Mouse (Mus musculus) hindbrain, embryonic 14.5 days (tissue): ENCODE data around the gene Nmur1. TPM values are rescaled to one million over a fixed set of nuclear protein-coding genes. Genes with fewer than 3 reads are reported as not detected.

Experiments used
- ATAC-seq: fragments of 200-750 bp; cut with Nextera tagmentation; 2 replicates; pipeline ENCODE4 v1.8.0; 2017; ENCODE audit warnings: moderate number of reproducible peaks, mild to moderate bottlenecking, moderate TSS enrichment, moderate library complexity; ENCODE audit not compliant: low FRiP score
- DNase-seq: peaks from one replicate; pipeline ENCODE4 v3.0.0-alpha.2; 2015; ENCODE audit warnings: low spot score
- H3K27ac ChIP-seq: fragments of 300-500 bp; sonication (generic); 2 replicates; pipeline ENCODE4 v1.5.1; 2014; ENCODE audit warnings: mild to moderate bottlenecking, moderate library complexity
- H3K27me3 ChIP-seq: fragments of 300-500 bp; sonication (generic); 2 replicates; pipeline ENCODE4 v1.6.1; 2014; ENCODE audit warnings: mild to moderate bottlenecking, low read length, mixed read lengths; ENCODE audit not compliant: control insufficient read depth, insufficient read depth
- H3K36me3 ChIP-seq: fragments of 300-500 bp; sonication (generic); replicated peaks from 2 replicates; pipeline ENCODE4 v1.6.1; 2014; ENCODE audit not compliant: control insufficient read depth, insufficient read depth
- H3K4me1 ChIP-seq: fragments of 300-500 bp; sonication (generic); replicated peaks from 2 replicates; pipeline ENCODE4 v1.6.1; 2014; ENCODE audit warnings: antibody characterized with exemption, low read length, mixed read lengths; ENCODE audit not compliant: control insufficient read depth, insufficient read depth
- H3K4me2 ChIP-seq: fragments of 300-500 bp; sonication (generic); replicated peaks from 2 replicates; pipeline ENCODE4 v1.6.1; 2014; ENCODE audit warnings: mild to moderate bottlenecking, moderate library complexity
- H3K4me3 ChIP-seq: fragments of 300-500 bp; sonication (generic); replicated peaks from 2 replicates; pipeline ENCODE4 v1.5.1; 2014; ENCODE audit warnings: mild to moderate bottlenecking, low read length
- H3K9ac ChIP-seq: fragments of 300-500 bp; sonication (generic); 2 replicates; pipeline ENCODE4 v1.6.1; 2014
- H3K9me3 ChIP-seq: fragments of 300-500 bp; sonication (generic); 2 replicates; pipeline ENCODE4 v1.6.1; 2016; ENCODE audit warnings: low read length; ENCODE audit not compliant: control insufficient read depth
- WGBS: fragments of 180-500 bp; shearing (Covaris S2); extraction: QIAGEN DNeasy Blood & Tissue Kit; methylation state at CpG from one replicate; pipeline ENCODE4 v1.1.7; 2014; 5-methylcytosine and 5-hydroxymethylcytosine counted together
- polyA plus RNA-seq: library from polyadenylated mRNA; unstranded; fragments of >200 nt; fragmentation: Nextera tagmentation; extraction: Ambion mirVana; gene quantifications from 2 replicates; pipeline ENCODE4 v1.2.1, GENCODE M21; 2014

Gene Nmur1
- polyA plus RNA-seq, 1 experiment from 2014 or later: not detected

- no peaks in the 10 kb centered on the region for H3K36me3 ChIP-seq
- no peak overlapping the region for H3K4me2 ChIP-seq
- no peak overlapping the region for H3K4me3 ChIP-seq
- H3K4me1 ChIP-seq: no peaks in the 10 kb centered on the region
- no peaks in the 10 kb centered on the region for H3K27me3 ChIP-seq
- no peaks in the 10 kb centered on the region for H3K9me3 ChIP-seq
- no peak overlapping the region for H3K27ac ChIP-seq
- WGBS: 83% methylated on average over 4 of the region's 4 CpGs
- no peak overlapping the region for H3K9ac ChIP-seq
- ATAC-seq (no peak), DNase-seq (no peak)
Measured at GRCm38 (mm10) chr1:86406313-86406712, 19.7 kb downstream of the Nmur1 start.

GRCm38 (mm10) chr1:86404834-86405233 is 21.2 kb downstream of the Nmur1 start:
- Histone ChIP-seq H3K27ac (no peak overlapping the region), H3K4me2 (no peak overlapping the region), H3K9me3 (no peaks in the 10 kb centered on the region), H3K4me3 (no peak overlapping the region), H3K4me1 (no peaks in the 10 kb centered on the region), H3K9ac (no peak overlapping the region), H3K36me3 (no peaks in the 10 kb centered on the region), H3K27me3 (no peaks in the 10 kb centered on the region)
- no peak for DNase-seq
- 62% methylated on average over 5 of the region's 5 CpGs for WGBS
- no peak for ATAC-seq

- ATAC-seq (no peak), DNase-seq (no peak)
- Histone ChIP-seq H3K9me3 (no peaks in the 10 kb centered on the region), H3K4me3 (no peak overlapping the region), H3K27me3 (no peaks in the 10 kb centered on the region), H3K27ac (no peak overlapping the region), H3K9ac (no peak overlapping the region), H3K4me1 (no peaks in the 10 kb centered on the region), H3K36me3 (no peaks in the 10 kb centered on the region), H3K4me2 (no peak overlapping the region)
- WGBS: 78% methylated on average over 8 of the region's 8 CpGs
Measured at GRCm38 (mm10) chr1:86400096-86400754, 25.8 kb downstream of the Nmur1 start.

- DNase-seq: no peak
- H3K27ac ChIP-seq: no peak overlapping the region
- no peaks in the 10 kb centered on the region for H3K27me3 ChIP-seq
- no peak for ATAC-seq
- no peak overlapping the region for H3K4me3 ChIP-seq
- H3K4me2 ChIP-seq: no peak overlapping the region
- no peaks in the 10 kb centered on the region for H3K4me1 ChIP-seq
- H3K9me3 ChIP-seq: no peaks in the 10 kb centered on the region
- 90% methylated on average over 3 of the region's 3 CpGs for WGBS
- H3K36me3 ChIP-seq: no peaks in the 10 kb centered on the region
- H3K9ac ChIP-seq: no peak overlapping the region
Measured at GRCm38 (mm10) chr1:86399322-86399721, 26.7 kb downstream of the Nmur1 start.

- 80% methylated on average over 7 of the region's 7 CpGs for WGBS
- Histone ChIP-seq H3K36me3 (no peaks in the 10 kb centered on the region), H3K27me3 (no peaks in the 10 kb centered on the region), H3K4me3 (no peak overlapping the region), H3K27ac (no peak overlapping the region), H3K9me3 (no peaks in the 10 kb centered on the region), H3K9ac (no peak overlapping the region), H3K4me1 (no peaks in the 10 kb centered on the region), H3K4me2 (no peak overlapping the region)
- DNase-seq: no peak
- ATAC-seq: no peak
Measured at GRCm38 (mm10) chr1:86398222-86398621, 27.8 kb downstream of the Nmur1 start.

GRCm38 (mm10) chr1:86397621-86398020 is 28.4 kb downstream of the Nmur1 start:
- no peaks in the 10 kb centered on the region for H3K36me3 ChIP-seq
- ATAC-seq (no peak), DNase-seq (no peak)
- H3K27ac ChIP-seq: no peak overlapping the region
- no peak overlapping the region for H3K9ac ChIP-seq
- no peaks in the 10 kb centered on the region for H3K27me3 ChIP-seq
- H3K4me3 ChIP-seq: no peak overlapping the region
- WGBS: 81% methylated on average over 8 of the region's 8 CpGs
- H3K4me1 ChIP-seq: no peaks in the 10 kb centered on the region
- H3K4me2 ChIP-seq: no peak overlapping the region
- H3K9me3 ChIP-seq: no peaks in the 10 kb centered on the region

- no peaks in the 10 kb centered on the region for H3K4me1 ChIP-seq
- H3K4me2 ChIP-seq: no peak overlapping the region
- H3K27me3 ChIP-seq: no peaks in the 10 kb centered on the region
- H3K9ac ChIP-seq: no peak overlapping the region
- no peak overlapping the region for H3K4me3 ChIP-seq
- H3K9me3 ChIP-seq: no peaks in the 10 kb centered on the region
- ATAC-seq: no peak
- no peaks in the 10 kb centered on the region for H3K36me3 ChIP-seq
- no peak overlapping the region for H3K27ac ChIP-seq
- 69% methylated on average over 7 of the region's 7 CpGs for WGBS
- no peak for DNase-seq
Measured at GRCm38 (mm10) chr1:86395897-86396296, 30.1 kb downstream of the Nmur1 start.

GRCm38 (mm10) chr1:86394246-86394645 is 31.8 kb downstream of the Nmur1 start:
- H3K36me3 ChIP-seq: no peaks in the 10 kb centered on the region
- no peaks in the 10 kb centered on the region for H3K27me3 ChIP-seq
- 90% methylated on average over 3 of the region's 3 CpGs for WGBS
- no peak overlapping the region for H3K9ac ChIP-seq
- no peak overlapping the region for H3K4me2 ChIP-seq
- ATAC-seq (no peak), DNase-seq (no peak)
- no peak overlapping the region for H3K4me3 ChIP-seq
- no peaks in the 10 kb centered on the region for H3K9me3 ChIP-seq
- H3K27ac ChIP-seq: no peak overlapping the region
- no peaks in the 10 kb centered on the region for H3K4me1 ChIP-seq

GRCm38 (mm10) chr1:86393219-86393618 is 32.8 kb downstream of the Nmur1 start:
- H3K36me3 ChIP-seq: no peaks in the 10 kb centered on the region
- no peak overlapping the region for H3K4me3 ChIP-seq
- no peaks in the 10 kb centered on the region for H3K9me3 ChIP-seq
- DNase-seq (no peak), ATAC-seq (no peak)
- no peaks in the 10 kb centered on the region for H3K4me1 ChIP-seq
- H3K9ac ChIP-seq: no peak overlapping the region
- 91% methylated on average over 3 of the region's 3 CpGs for WGBS
- no peaks in the 10 kb centered on the region for H3K27me3 ChIP-seq
- no peak overlapping the region for H3K27ac ChIP-seq
- H3K4me2 ChIP-seq: no peak overlapping the region

GRCm38 (mm10) chr1:86391425-86391824 is 34.6 kb downstream of the Nmur1 start:
- H3K4me3 ChIP-seq: no peak overlapping the region
- H3K9ac ChIP-seq: no peak overlapping the region
- DNase-seq (no peak), ATAC-seq (no peak)
- H3K4me1 ChIP-seq: no peaks in the 10 kb centered on the region
- no peaks in the 10 kb centered on the region for H3K27me3 ChIP-seq
- WGBS: 68% methylated on average over 2 of the region's 2 CpGs
- H3K27ac ChIP-seq: no peak overlapping the region
- H3K9me3 ChIP-seq: no peaks in the 10 kb centered on the region
- no peaks in the 10 kb centered on the region for H3K36me3 ChIP-seq
- H3K4me2 ChIP-seq: no peak overlapping the region
